Mouse (Mus musculus) layer of hippocampus, postnatal 36 days (tissue): ENCODE results near the gene Prrt2. TPM values are rescaled to one million over a fixed set of nuclear protein-coding genes. Genes with fewer than 3 reads are reported as not detected.

ENCODE experiments used
- DNase-seq, 2 experiments: peaks; one replicate each; pipeline ENCODE4 v3.0.0; 2022
- total RNA-seq, 2 experiments: library from RNA; stranded (reverse); gene quantifications; 2 replicates each; pipeline ENCODE4 v1.2.3; 2021

The Prrt2 gene
- total RNA-seq: 100 to 1,000 TPM; 229 to 233 TPM

DNA sequence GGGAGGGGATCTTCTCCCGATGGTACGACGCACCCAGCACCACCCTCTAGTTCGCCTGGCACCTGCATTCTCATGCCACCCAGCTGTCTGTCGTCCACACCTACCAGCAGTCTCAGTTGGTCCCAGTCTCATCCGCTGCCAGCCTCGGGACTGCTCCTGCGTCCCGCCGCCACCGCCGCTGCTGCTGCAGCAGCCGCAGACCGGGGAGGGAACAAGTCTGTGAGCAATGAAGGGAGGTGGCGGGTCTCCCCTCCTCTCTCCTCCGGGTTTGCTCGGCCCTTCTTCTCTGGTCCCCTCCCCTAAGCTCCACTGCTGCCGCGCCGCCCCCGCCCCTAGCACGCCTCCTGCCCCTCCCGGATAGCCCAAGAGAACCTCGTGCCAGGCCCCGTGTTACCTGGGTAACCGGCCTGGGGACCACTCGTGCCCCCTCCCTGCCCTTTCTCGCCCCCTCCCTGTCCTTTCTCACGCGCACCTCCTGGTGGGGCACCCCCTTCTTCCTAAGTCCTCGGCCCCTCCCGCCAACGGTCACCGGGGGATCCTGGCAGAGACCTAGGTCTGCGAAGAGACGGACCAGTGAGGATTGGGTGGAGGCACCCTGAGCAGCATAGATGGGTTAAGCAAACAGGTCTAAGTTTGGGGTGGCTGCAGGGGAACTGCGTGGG is at the start of gene Prrt2, which contains the start of gene Gm42742:
Prrt2 (minus strand) TSS at position 311 of the 662 bp plus-strand sequence.
Gm42742 (minus strand) TSS at position 197 of the 662 bp plus-strand sequence.
- peak in 1 of 2 experiments; percentile 60 for DNase-seq

- no peak for DNase-seq
Measured at GRCm38 (mm10) chr7:127066317-127066716, 45.3 kb upstream of the Prrt2 start.

DNA sequence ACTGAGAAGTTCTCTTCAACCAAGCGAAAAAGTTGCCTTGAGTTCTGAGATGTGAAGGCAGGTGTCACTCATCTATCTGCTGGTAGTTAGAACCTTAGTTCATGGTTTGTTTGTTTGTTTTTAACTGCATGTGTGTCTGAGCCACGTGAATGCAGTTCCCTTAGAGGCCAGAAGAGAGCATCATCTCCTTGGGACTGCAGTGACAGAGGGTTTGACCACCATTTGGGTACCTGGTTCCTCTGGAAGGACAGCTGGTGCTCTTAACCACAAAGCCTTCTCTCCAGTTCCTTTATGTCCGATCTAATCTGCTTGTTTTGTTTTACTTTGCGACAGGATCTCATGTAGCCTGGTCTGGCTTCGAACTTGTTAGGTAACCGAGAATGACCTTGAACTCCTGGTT is 44.5 kb upstream of the Prrt2 start:
- no peak for DNase-seq

DNA sequence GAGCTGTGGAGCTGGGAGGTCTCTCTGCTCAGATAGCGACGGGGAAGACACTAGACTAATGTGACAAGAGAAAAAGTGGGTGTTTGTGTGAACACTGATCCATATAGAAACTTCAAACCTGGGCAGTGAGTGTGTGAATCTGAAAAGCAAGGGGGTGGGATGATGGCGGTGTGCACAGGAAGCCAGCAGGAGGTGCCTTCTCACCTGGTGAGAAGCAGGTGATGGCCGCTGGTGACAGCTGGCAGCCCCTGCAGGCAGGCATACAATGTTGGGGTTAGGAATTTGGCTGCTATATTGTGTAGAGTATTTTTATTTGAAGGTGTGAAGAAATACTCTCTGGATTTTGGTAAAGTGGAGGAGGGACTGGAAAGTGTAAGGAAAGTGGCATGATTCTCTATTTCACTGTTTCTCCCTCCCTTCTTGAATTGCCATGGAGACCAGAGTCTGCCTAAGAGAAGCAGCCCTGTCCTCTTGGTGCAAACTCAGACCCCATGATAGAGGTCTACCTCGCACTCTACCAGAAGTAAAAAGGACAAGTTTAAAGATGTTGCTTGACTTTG is 34.1 kb upstream of the Prrt2 start:
- no peak for DNase-seq

GRCm38 (mm10) chr7:127041851-127042672 is 21.1 kb upstream of the Prrt2 start, which contains the start of gene Kif22:
Kif22 (minus strand) TSS chr7:127042471.
- DNase-seq: peak; percentile 85

GRCm38 (mm10) chr7:127031244-127031643 is 10.2 kb upstream of the Prrt2 start:
- DNase-seq: no peak

GRCm38 (mm10) chr7:127030172-127030571 is 9.2 kb upstream of the Prrt2 start:
- no peak for DNase-seq

DNA sequence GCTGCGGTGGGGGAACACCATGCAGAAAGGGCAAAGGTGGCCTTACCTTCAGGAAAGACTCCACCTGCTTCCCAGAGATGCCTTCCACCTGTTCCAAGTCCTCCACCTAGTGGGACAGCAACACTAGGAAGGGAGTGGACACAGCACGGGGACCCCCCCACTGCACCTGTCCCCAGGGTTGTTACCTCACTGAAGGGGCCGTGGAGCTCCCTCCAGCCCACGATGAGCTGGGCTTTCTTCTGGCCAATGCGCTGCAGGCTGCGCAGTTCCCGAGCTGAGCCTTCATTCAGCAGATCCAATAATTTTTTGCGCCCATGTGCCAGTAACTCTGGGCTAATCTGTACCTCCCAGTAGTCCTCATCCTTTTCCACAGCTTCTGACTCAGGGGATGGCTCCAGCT is 6.9 kb upstream of the Prrt2 start:
- no peak for DNase-seq

- DNase-seq: peak; percentile 99
Measured at GRCm38 (mm10) chr7:127026984-127027726, 6.1 kb upstream of the Prrt2 start, which contains the start of gene Maz. Maz (minus strand) TSS chr7:127027037.

DNA sequence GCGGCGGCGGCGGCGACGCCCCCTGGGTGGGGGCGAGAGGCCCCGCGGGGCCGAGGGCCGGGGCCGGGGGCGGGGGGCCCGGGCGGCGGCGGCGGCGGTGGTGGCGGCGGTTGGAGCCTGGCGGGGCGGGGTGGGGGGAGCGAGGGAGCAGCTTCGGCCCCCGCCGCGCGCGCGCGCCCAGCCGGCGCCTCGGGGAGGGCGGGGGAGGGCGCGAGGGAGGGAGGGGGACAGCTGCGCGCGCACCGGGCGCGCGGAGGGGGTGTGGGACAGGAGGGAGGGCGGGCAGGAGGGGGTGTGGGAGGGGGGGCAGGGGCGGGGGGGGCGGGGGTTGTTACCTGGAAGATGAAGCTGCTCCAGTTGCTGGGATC is 5.6 kb upstream of the Prrt2 start:
- DNase-seq: no peak

GRCm38 (mm10) chr7:127026161-127026600 is 5.2 kb upstream of the Prrt2 start:
- peak in 1 of 2 experiments; percentile 57 for DNase-seq

GRCm38 (mm10) chr7:127025556-127026160 is 4.6 kb upstream of the Prrt2 start:
- DNase-seq: no peak

DNA sequence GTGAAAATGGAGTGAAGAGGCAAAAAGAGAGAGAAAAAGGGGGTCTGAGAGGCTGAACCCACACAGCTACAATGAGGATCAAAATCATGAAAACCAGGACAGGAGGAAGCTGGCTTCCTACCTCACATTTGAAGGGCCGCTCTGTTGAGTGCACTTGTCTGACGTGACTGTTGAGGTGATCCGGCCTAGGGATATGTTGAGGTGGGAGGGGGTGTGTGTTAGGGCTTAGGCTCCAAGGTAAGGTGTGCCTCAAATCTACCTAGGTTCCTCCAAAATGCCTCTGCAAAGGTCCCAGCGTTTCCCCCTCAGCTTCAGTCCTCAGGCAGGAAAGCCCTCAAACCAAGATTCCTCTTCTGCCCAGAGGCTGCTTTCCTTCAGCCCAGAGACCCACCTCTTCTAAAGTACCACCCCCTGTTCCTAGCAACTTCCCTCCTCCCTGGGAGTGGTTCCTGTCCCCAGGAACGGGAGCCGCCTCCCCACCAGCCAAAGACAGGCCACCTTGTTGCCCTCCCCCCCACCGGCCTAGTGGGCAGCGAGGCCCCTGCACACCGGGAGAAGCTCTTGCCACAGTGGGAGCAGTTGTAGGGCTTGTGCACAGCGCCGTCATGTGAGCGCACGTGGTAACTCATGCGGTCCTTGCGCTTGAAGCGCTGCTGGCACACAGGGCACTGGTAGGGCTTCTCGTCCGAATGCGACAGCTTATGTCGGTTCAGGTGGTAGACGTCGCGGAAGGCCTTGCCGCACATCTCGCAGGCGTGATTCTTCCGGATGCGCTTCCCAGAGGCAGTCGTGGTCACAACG is 3.9 kb upstream of the Prrt2 start:
- DNase-seq: peak; percentile 73 to 82

- DNase-seq: no peak
Measured at GRCm38 (mm10) chr7:127023896-127024690, 3.1 kb upstream of the Prrt2 start.

DNA sequence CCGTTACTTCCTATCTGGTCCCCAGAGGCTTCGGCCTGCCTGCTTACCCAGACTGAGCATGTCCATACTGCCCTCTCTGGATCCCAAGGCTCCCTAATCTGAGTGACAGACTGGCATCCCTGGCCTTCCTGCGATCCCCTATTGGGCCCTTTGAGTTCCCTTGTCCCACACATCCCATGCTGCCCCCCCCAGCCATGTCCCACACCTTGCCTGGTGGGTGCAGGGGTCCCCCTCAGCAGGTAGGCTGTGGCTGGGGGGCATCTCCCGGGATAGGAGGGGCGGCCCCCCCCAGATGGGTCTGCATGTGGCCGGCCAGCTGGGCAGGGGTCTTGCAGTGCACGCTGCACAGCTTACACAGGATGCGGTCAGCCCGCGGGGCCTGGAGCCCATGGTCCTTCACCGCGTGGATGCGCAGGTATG is 2.3 kb upstream of the Prrt2 start:
- DNase-seq: no peak

DNA sequence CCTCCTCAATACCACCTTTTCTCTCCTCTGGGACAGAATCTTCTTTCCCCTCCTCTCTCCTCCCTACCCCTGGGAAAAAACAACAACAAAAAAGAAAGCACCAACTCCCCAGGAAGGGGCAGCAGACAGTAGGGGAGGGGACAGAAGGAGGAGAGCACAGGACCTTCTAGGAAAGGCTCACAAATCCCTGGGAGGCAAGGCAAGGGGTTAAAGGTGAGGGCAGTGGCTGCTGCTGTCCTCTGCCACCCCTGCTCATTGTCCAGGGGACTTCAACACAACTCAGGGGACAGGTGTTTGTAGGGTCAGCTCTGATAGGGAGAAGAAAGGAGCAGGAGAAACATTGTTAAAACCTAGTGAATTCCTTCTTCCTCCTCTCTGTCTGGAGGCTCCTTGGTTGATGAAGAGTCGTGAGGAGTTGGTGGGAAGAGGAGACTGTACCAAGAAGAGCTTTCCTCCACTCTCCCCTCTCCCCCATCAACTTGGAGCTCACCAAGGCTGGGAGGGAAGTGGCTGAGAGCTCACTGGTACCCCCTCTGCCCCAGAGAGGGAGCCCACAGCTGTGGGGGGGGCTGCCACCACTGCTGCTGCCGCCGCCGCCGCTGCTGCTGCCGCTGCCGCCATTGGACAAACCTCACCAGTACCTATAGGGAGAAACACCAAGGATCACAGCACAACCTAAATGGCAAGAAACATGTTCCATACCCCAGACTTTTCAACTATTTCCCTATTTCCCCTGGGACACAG is 1.7 kb upstream of the Prrt2 start:
- DNase-seq: no peak

GRCm38 (mm10) chr7:127021563-127022527 is 834 bp upstream of the Prrt2 start:
- DNase-seq: no peak

GRCm38 (mm10) chr7:127020491-127020890 is 520 bp downstream of the Prrt2 start:
- no peak for DNase-seq
